ENCODE assay signal across 18 mouse cellular contexts in genomic region chr16:63792084-63792483, GRCm38 (mm10).
DNase-seq lines count a peak whose midpoint lies in the region; ATAC-seq and TF ChIP-seq lines count a peak whose summit lies in the region.
"Had no signal": no experiment of that assay in that cellular context is flagged by ENCODE, and none has a peak within 500 bp of the region (broad histone marks: within the 10 kb centered on the region; RNA-seq: fewer than 3 reads in every experiment).

No protein-coding gene starts in this region.

- TF ChIP-seq CTCF in kidney, postnatal 0 days (IDR thresholded peaks at IDR 0.05; ENCODE audit: low read depth): no peak
- no peak for TF ChIP-seq CTCF in kidney, adult 2 months (conservative IDR thresholded peaks at IDR 0.05; ENCODE audit: insufficient read depth, insufficient read length, low read depth, low read length)

- H3K36me3 ChIP-seq in forebrain, embryonic 13.5 days (ENCODE audit: poor library complexity, severe bottlenecking): no peaks in the 10 kb centered on the region
- H3K36me3 ChIP-seq in forebrain, embryonic 10.5 days (replicated peaks): no peaks in the 10 kb centered on the region
- H3K36me3 ChIP-seq in kidney, postnatal 0 days (ENCODE audit: insufficient read depth, low read length): no peaks in the 10 kb centered on the region
- no peaks in the 10 kb centered on the region for H3K36me3 ChIP-seq in kidney, adult 2 months (ENCODE audit: control insufficient read depth, insufficient read depth, low read length)
- H3K36me3 ChIP-seq: kidney, embryonic 15.5 days had no signal

- H3K9me3 ChIP-seq in forebrain, embryonic 13.5 days (replicated peaks): no peaks in the 10 kb centered on the region
- no peaks in the 10 kb centered on the region for H3K9me3 ChIP-seq in forebrain, embryonic 10.5 days
- H3K9me3 ChIP-seq in kidney, postnatal 0 days (replicated peaks; ENCODE audit: low read length): no peaks in the 10 kb centered on the region
- H3K9me3 ChIP-seq: kidney, embryonic 15.5 days; megakaryocyte, embryonic 14.5 days had no signal

- no peak overlapping the region for H3K9ac ChIP-seq in forebrain, embryonic 13.5 days
- no peak overlapping the region for H3K9ac ChIP-seq in kidney, postnatal 0 days (ENCODE audit: low read depth, low read length)
- H3K9ac ChIP-seq: kidney, embryonic 15.5 days had no signal

- peaks cover 17% of the 10 kb centered on the region for H3K4me1 ChIP-seq in forebrain, embryonic 13.5 days
- H3K4me1 ChIP-seq in forebrain, embryonic 10.5 days: no peaks in the 10 kb centered on the region
- H3K4me1 ChIP-seq in kidney, postnatal 0 days (replicated peaks; ENCODE audit: insufficient read depth, low read length): no peaks in the 10 kb centered on the region
- no peaks in the 10 kb centered on the region for H3K4me1 ChIP-seq in kidney, adult 2 months (ENCODE audit: control insufficient read depth, insufficient read depth, low read length)
- H3K4me1 ChIP-seq: kidney, embryonic 15.5 days; megakaryocyte, embryonic 14.5 days had no signal

- no peaks in the 10 kb centered on the region for H3K27me3 ChIP-seq in forebrain, embryonic 13.5 days
- H3K27me3 ChIP-seq in forebrain, embryonic 10.5 days (ENCODE audit: poor library complexity, severe bottlenecking): no peaks in the 10 kb centered on the region
- no peaks in the 10 kb centered on the region for H3K27me3 ChIP-seq in kidney, postnatal 0 days (ENCODE audit: insufficient read depth, low read length)
- H3K27me3 ChIP-seq in kidney, adult 2 months (replicated peaks; ENCODE audit: control insufficient read depth, insufficient read depth, low read length): no peaks in the 10 kb centered on the region
- H3K27me3 ChIP-seq: CH12.LX; kidney, embryonic 15.5 days; megakaryocyte, embryonic 14.5 days had no signal

- no peak for DNase-seq in forebrain, embryonic 10.5 days (ENCODE audit: extremely low spot score, low spot score)
- DNase-seq in kidney, postnatal 0 days (ENCODE audit: low spot score): peak; percentile 14
- DNase-seq in kidney, adult 2 months: no peak
- peak; percentile 76 for DNase-seq in brain, adult 2 months (ENCODE audit: low read depth, low spot score)
- DNase-seq in cerebellum, adult 9-11 months: peak; percentile 66
- no peak for DNase-seq in testis, postnatal 10 days (ENCODE audit: low spot score)
- DNase-seq in left cerebral cortex, postnatal 25 days (ENCODE audit: low spot score in 2 of 2): no peak
- DNase-seq: adrenal gland, postnatal 14 days; heart, adult 11 months; heart, postnatal 14 days; spleen, adult 18-20 months; thymus, postnatal 36 days had no signal

- H3K27ac ChIP-seq in forebrain, embryonic 13.5 days: no peak overlapping the region
- no peak overlapping the region for H3K27ac ChIP-seq in forebrain, embryonic 10.5 days
- H3K27ac ChIP-seq in kidney, postnatal 0 days: no peak overlapping the region
- no peak overlapping the region for H3K27ac ChIP-seq in kidney, adult 2 months (ENCODE audit: insufficient read depth, low read depth, low read length)
- H3K27ac ChIP-seq: kidney, embryonic 15.5 days; left cerebral cortex, adult 2 months had no signal

- intact Hi-C loops in left cerebral cortex, postnatal 25 days (cut with DNase I): no loop called here

- TF ChIP-seq POLR2A in kidney, adult 2 months (IDR thresholded peaks at IDR 0.05; ENCODE audit: low read depth, low read length): no peak

- 56% methylated on average over 2 of the region's 2 CpGs for WGBS in forebrain, embryonic 13.5 days
- WGBS in forebrain, embryonic 10.5 days: 93% methylated on average over 2 of the region's 2 CpGs
- 53% methylated on average over 2 of the region's 2 CpGs for WGBS in kidney, postnatal 0 days
- 55% methylated on average over 2 of the region's 2 CpGs for WGBS in kidney, adult 2 months

- no peak overlapping the region for H3K4me3 ChIP-seq in forebrain, embryonic 13.5 days
- H3K4me3 ChIP-seq in forebrain, embryonic 10.5 days: no peak overlapping the region
- H3K4me3 ChIP-seq in kidney, postnatal 0 days (replicated peaks; ENCODE audit: low read depth, low read length): no peak overlapping the region
- no peak overlapping the region for H3K4me3 ChIP-seq in kidney, adult 2 months (ENCODE audit: insufficient read depth, low read depth, low read length)
- H3K4me3 ChIP-seq: kidney, embryonic 15.5 days; left cerebral cortex, adult 2 months; megakaryocyte, embryonic 14.5 days had no signal

- no peak overlapping the region for H3K4me2 ChIP-seq in forebrain, embryonic 13.5 days
- no peak overlapping the region for H3K4me2 ChIP-seq in kidney, postnatal 0 days (ENCODE audit: low read length)
- H3K4me2 ChIP-seq: kidney, embryonic 15.5 days had no signal

- ATAC-seq in forebrain, embryonic 13.5 days: peak; percentile 65
- no peak for ATAC-seq in kidney, postnatal 0 days (replicated peaks; ENCODE audit: low FRiP score, low read depth)
- ATAC-seq: lung, postnatal 0 days had no signal

Comparison
In these comparisons a context has a peak if more than half of its experiments do, and no peak if none do; other contexts are left out.
1. DNase-seq: peak in kidney, postnatal 0 days (single experiment), brain, adult 2 months (single experiment) and cerebellum, adult 9-11 months (single experiment); none in forebrain, embryonic 10.5 days (single experiment), kidney, adult 2 months (single experiment), testis, postnatal 10 days (single experiment) and left cerebral cortex, postnatal 25 days (0 of 2).